Mouse (Mus musculus): ENCODE data around the gene Ppp1ca. TPM values are rescaled to one million over a fixed set of nuclear protein-coding genes. Genes with fewer than 3 reads are reported as not detected.

The Ppp1ca gene
- polyA plus RNA-seq, 1 experiment: 204 TPM

- peaks cover 29% of the 10 kb centered on the region for H3K4me1 ChIP-seq (ENCODE audit: control insufficient read depth, insufficient read depth, low read length)
- WGBS: 13% methylated on average over 15 of the region's 15 CpGs
- H3K27ac ChIP-seq (ENCODE audit: control insufficient read depth, insufficient read depth, low read depth, low read length, poor library complexity): peak overlapping the region; percentile 79
- H3K4me3 ChIP-seq (replicated peaks; ENCODE audit: control insufficient read depth, low read depth, low read length): no peak overlapping the region
- TF ChIP-seq POLR2A (IDR thresholded peaks at IDR 0.05; ENCODE audit: borderline replicate concordance, control insufficient read depth, low read depth, low read length): 0 out of 2 replicates have a peak, but pooled peaks have one; percentile 5
- TF ChIP-seq CTCF (IDR thresholded peaks at IDR 0.05; ENCODE audit: control insufficient read depth, insufficient read depth, low read length): no peak
Measured at GRCm38 (mm10) chr19:4184976-4185975, 6.6 kb upstream of the Ppp1ca start.

GRCm38 (mm10) chr19:4187303-4187702 is 4.6 kb upstream of the Ppp1ca start:
- TF ChIP-seq CTCF (IDR thresholded peaks at IDR 0.05; ENCODE audit: control insufficient read depth, insufficient read depth, low read length) (no peak), POLR2A (IDR thresholded peaks at IDR 0.05; ENCODE audit: borderline replicate concordance, control insufficient read depth, low read depth, low read length) (no peak)
- Histone ChIP-seq H3K4me3 (replicated peaks; ENCODE audit: control insufficient read depth, low read depth, low read length) (peak overlapping the region; percentile 16), H3K4me1 (ENCODE audit: control insufficient read depth, insufficient read depth, low read length) (peaks cover 26% of the 10 kb centered on the region; the same call in 1 of the 2 replicates), H3K27ac (ENCODE audit: control insufficient read depth, insufficient read depth, low read depth, low read length, poor library complexity) (peak overlapping the region; percentile 16; the same call in 1 of the 2 replicates)
- 42% methylated on average over 3 of the region's 3 CpGs for WGBS

GRCm38 (mm10) chr19:4189051-4189620 is 2.7 kb upstream of the Ppp1ca start:
- Histone ChIP-seq H3K4me3 (replicated peaks; ENCODE audit: control insufficient read depth, low read depth, low read length) (peak overlapping the region; percentile 29), H3K4me1 (ENCODE audit: control insufficient read depth, insufficient read depth, low read length) (peaks cover 22% of the 10 kb centered on the region; the same call in 1 of the 2 replicates), H3K27ac (ENCODE audit: control insufficient read depth, insufficient read depth, low read depth, low read length, poor library complexity) (no peak overlapping the region)
- no peak for TF ChIP-seq POLR2A (IDR thresholded peaks at IDR 0.05; ENCODE audit: borderline replicate concordance, control insufficient read depth, low read depth, low read length)
- TF ChIP-seq CTCF (IDR thresholded peaks at IDR 0.05; ENCODE audit: control insufficient read depth, insufficient read depth, low read length): no peak
- WGBS: 34% methylated on average over 12 of the region's 12 CpGs

- peak within 1 kb of the TSS; percentile 95 for H3K27ac ChIP-seq (ENCODE audit: control insufficient read depth, insufficient read depth, low read depth, low read length, poor library complexity)
- WGBS: 2% methylated on average over 4 of the region's 4 CpGs
- H3K4me3 ChIP-seq (replicated peaks; ENCODE audit: control insufficient read depth, low read depth, low read length): peak within 1 kb of the TSS; percentile 93
- TF ChIP-seq CTCF (IDR thresholded peaks at IDR 0.05; ENCODE audit: control insufficient read depth, insufficient read depth, low read length): no peak
- TF ChIP-seq POLR2A (IDR thresholded peaks at IDR 0.05; ENCODE audit: borderline replicate concordance, control insufficient read depth, low read depth, low read length): peak; percentile 73; the same call in 1 of the 2 replicates
- H3K4me1 ChIP-seq (ENCODE audit: control insufficient read depth, insufficient read depth, low read length): peaks cover 15% of the 10 kb centered on the region; the same call in 1 of the 2 replicates
Measured at GRCm38 (mm10) chr19:4190831-4191334, 982 bp upstream of the Ppp1ca start, which contains the start of gene Tbc1d10c. Gene Tbc1d10c, minus strand, starts transcription at chr19:4191284.

- Histone ChIP-seq H3K4me3 (replicated peaks; ENCODE audit: control insufficient read depth, low read depth, low read length) (peak overlapping the region; percentile 93), H3K27ac (ENCODE audit: control insufficient read depth, insufficient read depth, low read depth, low read length, poor library complexity) (peak overlapping the region; percentile 90), H3K4me1 (ENCODE audit: control insufficient read depth, insufficient read depth, low read length) (peaks cover 6% of the 10 kb centered on the region; the same call in 1 of the 2 replicates)
- WGBS: under 1% methylated on average over 52 of the region's 52 CpGs
- TF ChIP-seq POLR2A (IDR thresholded peaks at IDR 0.05; ENCODE audit: borderline replicate concordance, control insufficient read depth, low read depth, low read length) (no peak), CTCF (IDR thresholded peaks at IDR 0.05; ENCODE audit: control insufficient read depth, insufficient read depth, low read length) (no peak)
Measured at GRCm38 (mm10) chr19:4192251-4192985, 553 bp downstream of the Ppp1ca start.

GRCm38 (mm10) chr19:4193129-4193528 is 1.3 kb downstream of the Ppp1ca start:
- Histone ChIP-seq H3K27ac (ENCODE audit: control insufficient read depth, insufficient read depth, low read depth, low read length, poor library complexity) (no peak overlapping the region), H3K4me3 (replicated peaks; ENCODE audit: control insufficient read depth, low read depth, low read length) (peak overlapping the region; percentile 93), H3K4me1 (ENCODE audit: control insufficient read depth, insufficient read depth, low read length) (peaks cover under 1% of the 10 kb centered on the region; the same call in 1 of the 2 replicates)
- TF ChIP-seq POLR2A (IDR thresholded peaks at IDR 0.05; ENCODE audit: borderline replicate concordance, control insufficient read depth, low read depth, low read length): no peak
- TF ChIP-seq CTCF (IDR thresholded peaks at IDR 0.05; ENCODE audit: control insufficient read depth, insufficient read depth, low read length): no peak
- 50% methylated on average over 6 of the region's 6 CpGs for WGBS

GRCm38 (mm10) chr19:4194021-4194724 is 2.3 kb downstream of the Ppp1ca start:
- no peak for TF ChIP-seq POLR2A (IDR thresholded peaks at IDR 0.05; ENCODE audit: borderline replicate concordance, control insufficient read depth, low read depth, low read length)
- TF ChIP-seq CTCF (IDR thresholded peaks at IDR 0.05; ENCODE audit: control insufficient read depth, insufficient read depth, low read length): no peak
- no peak overlapping the region for H3K4me3 ChIP-seq (replicated peaks; ENCODE audit: control insufficient read depth, low read depth, low read length)
- no peak overlapping the region for H3K27ac ChIP-seq (ENCODE audit: control insufficient read depth, insufficient read depth, low read depth, low read length, poor library complexity)
- WGBS: 75% methylated on average over 8 of the region's 8 CpGs
- no peaks in the 10 kb centered on the region; the same call in 1 of the 2 replicates for H3K4me1 ChIP-seq (ENCODE audit: control insufficient read depth, insufficient read depth, low read length)
